Mouse (Mus musculus) T-helper 17 cell (primary cell): ENCODE data around the gene Pus7.

Experiments
- in situ Hi-C, 2 experiments: fragments of 300-600 bp; cut with MboI, MseI; formaldehyde crosslinking; loops; 1 replicate in 1 of 2; 2 replicates in 1 of 2; pipeline ENCODE4 v1.15.1; 2025; ENCODE audit warnings: high pct_unique_total_duplicates in 2 of 2

Pus7 gene

GRCm38 (mm10) chr5:23782931-23783877 is at the start of gene Pus7:
Gene Pus7 (minus strand): TSS chr5:23783711.
- in situ Hi-C loops, result loop anchor here in 1 of 2 experiments (25.0 kb wide), 1 partner anchor 1996 kb away; the partner anchor contains the start of genes Dnajc2 and Psmc2

GRCm38 (mm10) chr5:23830897-23831752 is 47.6 kb upstream of the Pus7 start:
- in situ Hi-C loops, result no loop called here

GRCm38 (mm10) chr5:23826321-23827004 is 43.0 kb upstream of the Pus7 start:
- in situ Hi-C loops, result no loop called here

- in situ Hi-C loops, result no loop called here
Observed at GRCm38 (mm10) chr5:23824171-23824733, 40.7 kb upstream of the Pus7 start.

- in situ Hi-C loops, result no loop called here
Observed at GRCm38 (mm10) chr5:23822306-23822705, 38.8 kb upstream of the Pus7 start.

DNA sequence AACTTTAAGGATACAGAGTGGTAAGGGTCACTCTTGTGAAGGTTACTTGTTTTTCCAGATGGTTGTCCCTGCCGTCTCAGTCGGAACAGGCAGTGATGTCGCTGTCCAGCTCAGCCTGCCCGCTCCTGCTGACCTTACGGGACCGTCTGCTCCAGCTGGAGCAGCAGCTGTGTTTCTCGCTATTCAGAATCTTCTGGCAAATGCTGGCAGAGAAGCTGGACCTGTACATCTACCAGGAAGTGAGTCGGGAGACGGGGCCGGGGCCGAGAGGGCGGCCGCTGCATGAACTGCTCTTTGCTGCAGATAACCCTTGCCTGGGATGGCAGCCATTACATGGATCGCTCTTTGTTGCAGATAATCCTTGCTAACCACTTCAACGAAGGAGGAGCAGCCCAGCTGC is 33.2 kb upstream of the Pus7 start:
- in situ Hi-C loops, result no loop called here

DNA sequence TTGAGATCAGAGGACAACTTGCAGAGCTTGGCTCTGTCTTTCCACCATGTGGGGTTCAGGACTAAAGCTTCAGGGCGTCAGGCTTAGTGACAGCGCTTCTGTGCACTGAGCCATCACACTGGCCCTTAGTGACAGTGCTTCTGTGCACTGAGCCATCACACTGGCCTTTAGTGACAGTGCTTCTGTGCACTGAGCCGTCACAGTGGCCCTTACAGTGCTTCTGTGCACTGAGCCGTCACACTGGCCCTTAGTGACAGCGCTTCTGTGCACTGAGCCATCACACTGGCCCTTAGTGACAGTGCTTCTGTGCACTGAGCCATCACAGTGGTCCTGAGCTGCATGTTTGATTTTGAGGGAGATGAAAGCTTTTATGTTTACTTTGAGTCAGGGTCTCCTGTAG is 31.3 kb upstream of the Pus7 start:
- in situ Hi-C loops, result no loop called here

DNA sequence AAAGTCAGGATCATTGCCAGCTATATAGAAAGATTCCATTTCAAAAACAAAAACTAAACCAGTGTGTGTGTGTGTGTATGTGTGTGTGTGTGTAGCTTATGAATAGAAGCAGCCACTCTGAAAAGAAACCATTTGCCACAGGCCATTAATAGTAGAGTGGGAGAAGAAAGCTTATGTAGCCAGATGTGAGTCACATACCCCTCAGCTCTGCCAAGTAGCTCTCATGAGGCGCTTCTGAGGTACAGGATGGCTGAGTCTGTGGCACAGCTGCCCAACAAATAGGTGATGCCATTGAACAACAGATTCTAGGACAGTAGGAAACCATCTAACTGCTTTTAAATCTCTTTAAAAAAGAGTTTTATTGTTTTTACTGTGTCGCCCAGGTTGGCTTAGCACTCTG is 9.2 kb upstream of the Pus7 start:
- in situ Hi-C loops, result loop anchor here in 1 of 2 experiments (25.0 kb wide), 1 partner anchor 2005 kb away; the partner anchor contains the start of genes Dnajc2 and Psmc2

- in situ Hi-C loops, result loop anchor here in 1 of 2 experiments (25.0 kb wide), 1 partner anchor 2002 kb away; the partner anchor contains the start of genes Dnajc2 and Psmc2
Observed at GRCm38 (mm10) chr5:23789078-23789612, 5.6 kb upstream of the Pus7 start.

DNA sequence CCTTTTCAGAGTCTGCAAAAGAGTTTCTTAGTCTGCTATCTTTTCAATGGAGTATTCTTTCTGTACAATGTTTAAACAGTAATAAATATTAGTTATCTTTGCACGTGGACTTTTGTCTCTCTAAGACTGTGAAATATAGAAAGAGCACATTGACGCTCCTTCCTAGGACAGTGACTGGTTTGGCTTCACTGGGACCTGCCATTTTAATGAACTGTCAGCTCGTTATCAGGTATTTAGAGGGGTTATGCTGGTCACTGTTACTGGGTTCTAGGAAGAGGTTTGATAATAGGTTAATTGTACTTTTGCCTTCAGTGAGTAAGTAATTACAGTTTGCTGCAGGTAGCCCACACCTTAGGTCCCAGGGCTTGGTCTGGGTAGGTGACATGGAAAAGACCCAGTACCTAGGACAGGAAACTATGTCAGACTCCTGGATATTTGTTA is 4.9 kb upstream of the Pus7 start:
- in situ Hi-C loops, result loop anchor here in 1 of 2 experiments (25.0 kb wide), 1 partner anchor 2001 kb away; the partner anchor contains the start of genes Dnajc2 and Psmc2

DNA sequence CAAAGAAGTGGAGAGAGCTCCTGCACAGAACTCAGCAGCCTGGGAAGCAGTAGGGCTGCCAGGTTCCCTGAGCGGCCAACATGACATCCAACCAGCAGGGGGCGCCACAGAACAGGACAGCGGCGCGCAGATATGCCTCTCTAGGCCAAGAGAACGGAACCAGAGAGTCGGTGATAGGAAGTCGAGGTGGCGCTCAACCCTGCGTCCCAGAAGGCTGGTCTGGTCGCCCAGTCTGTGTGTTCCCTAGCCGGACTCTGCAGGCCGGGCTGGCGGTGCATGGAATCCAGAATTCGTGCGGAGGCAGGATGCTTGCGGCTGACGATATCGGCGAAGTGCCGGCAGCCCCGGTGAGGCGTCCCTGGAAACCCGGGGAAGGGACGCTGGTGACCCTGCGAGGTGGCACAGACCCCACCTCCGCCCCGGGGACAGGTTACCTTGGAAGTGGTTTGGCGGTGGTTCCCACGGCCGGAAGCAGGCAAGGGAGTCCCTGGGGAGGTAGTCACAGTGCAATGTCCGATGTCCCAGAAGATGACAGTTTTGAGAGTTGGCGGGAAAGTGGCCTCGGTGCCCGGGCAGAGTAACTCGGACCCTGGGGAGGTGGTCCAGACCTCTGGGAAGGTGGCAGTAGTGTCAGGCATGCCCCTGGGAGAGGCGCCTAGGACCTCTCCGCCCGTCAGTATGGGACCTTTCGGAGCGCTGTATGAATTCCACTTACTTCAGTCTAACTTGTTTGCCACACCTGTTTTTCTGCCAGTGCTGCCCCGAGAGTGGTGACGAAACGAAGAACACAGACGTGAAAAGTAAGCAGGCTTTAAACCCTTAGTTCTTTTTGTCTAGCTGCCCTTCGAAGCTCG is 4.3 kb upstream of the Pus7 start, which contains the start of gene Rint1:
TSS of gene Rint1 (plus strand) at position 176 of the 854 bp plus-strand sequence.
- in situ Hi-C loops, result loop anchor here in 1 of 2 experiments (25.0 kb wide), 1 partner anchor 2000 kb away; the partner anchor contains the start of genes Dnajc2 and Psmc2

DNA sequence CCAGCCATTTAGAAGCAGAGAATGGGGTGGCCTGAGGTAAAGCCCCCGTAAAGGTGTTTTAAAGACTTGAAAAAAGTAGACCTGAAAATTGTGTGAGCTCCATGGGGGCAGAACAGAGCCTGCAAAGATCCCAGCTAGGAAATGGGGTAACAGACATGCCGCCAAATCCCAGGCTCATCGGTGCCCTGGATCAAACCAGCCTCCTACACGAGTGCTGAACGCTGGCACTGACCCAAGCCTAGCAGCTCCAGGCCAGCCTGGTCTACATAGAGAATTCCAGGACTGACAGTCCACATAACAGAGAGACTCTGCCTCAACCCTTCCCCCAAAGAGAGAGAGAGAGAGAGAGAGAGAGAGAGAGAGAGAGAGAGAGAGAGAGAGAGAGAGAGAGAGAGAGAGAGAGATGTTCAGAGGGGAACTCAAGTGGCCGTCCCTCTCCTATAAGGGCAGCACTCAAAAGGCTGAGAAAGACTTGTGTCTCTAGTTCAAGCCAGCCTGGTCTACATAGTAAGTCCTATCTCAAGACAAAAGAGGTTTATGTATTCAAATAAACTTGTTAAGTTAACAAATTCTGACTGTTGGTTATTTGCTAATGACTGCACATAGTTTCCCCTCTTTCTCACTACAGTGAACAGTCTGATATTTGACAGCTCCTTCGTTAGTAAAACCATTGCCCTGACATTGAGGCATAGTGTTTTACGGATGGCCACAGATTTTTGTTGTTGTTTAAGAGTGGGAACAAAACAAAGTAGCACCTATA is 1.3 kb downstream of the Pus7 start:
- in situ Hi-C loops, result loop anchor here in 1 of 2 experiments (25.0 kb wide), 1 partner anchor 1995 kb away; the partner anchor contains the start of genes Dnajc2 and Psmc2

DNA sequence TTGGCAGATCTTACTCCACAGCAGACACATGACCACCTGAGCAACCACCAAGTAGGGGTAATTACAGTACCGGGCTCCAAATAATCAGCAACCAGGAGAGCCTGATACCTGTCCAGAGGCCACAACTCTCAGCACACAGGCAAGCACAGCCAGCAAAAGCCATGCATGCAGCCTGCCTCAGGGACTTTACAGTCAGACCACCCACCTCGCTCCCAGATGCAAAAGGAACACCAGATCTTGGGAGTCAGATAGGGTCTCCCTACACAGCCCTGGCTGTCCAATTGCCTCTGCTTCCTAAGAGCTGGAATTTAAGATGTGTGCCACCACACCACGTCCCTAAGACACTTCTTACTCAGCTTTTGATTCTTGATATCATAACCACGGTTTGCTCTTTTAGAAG is 2.3 kb downstream of the Pus7 start:
- in situ Hi-C loops, result loop anchor here in 1 of 2 experiments (25.0 kb wide), 1 partner anchor 1994 kb away; the partner anchor contains the start of genes Dnajc2 and Psmc2

GRCm38 (mm10) chr5:23780516-23780915 is 3.0 kb downstream of the Pus7 start:
- in situ Hi-C loops, result loop anchor here in 1 of 2 experiments (25.0 kb wide), 1 partner anchor 1993 kb away; the partner anchor contains the start of genes Dnajc2 and Psmc2

GRCm38 (mm10) chr5:23774186-23774585 is 9.3 kb downstream of the Pus7 start:
- in situ Hi-C loops, result no loop called here

DNA sequence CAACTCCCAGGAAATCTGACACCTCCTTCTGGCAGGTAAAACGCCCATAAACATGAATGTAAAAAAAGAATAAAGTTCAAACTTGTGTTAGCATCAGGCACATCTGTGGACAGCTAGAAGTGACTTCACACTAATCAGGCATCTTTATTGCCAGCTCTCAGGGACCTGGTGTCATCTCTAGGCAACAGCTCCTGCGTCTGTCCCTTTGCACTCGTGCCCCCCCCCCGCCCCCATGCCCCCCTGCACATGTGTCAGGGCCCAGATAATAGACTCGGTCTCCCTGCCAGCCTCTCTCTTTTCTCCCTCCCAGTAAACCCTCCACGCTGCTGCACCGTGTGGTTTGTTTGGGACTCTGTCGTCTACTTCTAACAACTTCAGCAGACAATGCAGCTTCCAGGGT is 12.4 kb downstream of the Pus7 start:
- in situ Hi-C loops, result no loop called here

- in situ Hi-C loops, result no loop called here
Observed at GRCm38 (mm10) chr5:23764557-23764956, 19.0 kb downstream of the Pus7 start.

- in situ Hi-C loops, result no loop called here
Observed at GRCm38 (mm10) chr5:23762531-23762930, 21.0 kb downstream of the Pus7 start.
